Mouse (Mus musculus) embryonic facial prominence, embryonic 10.5 days (tissue): Measurements from ENCODE around the gene Pdgfa. TPM values are rescaled to one million over a fixed set of nuclear protein-coding genes. Genes with fewer than 3 reads are reported as not detected.
A peak's percentile ranks its signal among the peaks of the same experiment; 100 is the strongest.

Source experiments
- DNase-seq: peaks from one replicate; pipeline ENCODE4 v3.0.0-alpha.2; 2017; ENCODE audit warnings: low spot score
- H3K27ac ChIP-seq: fragments of 300-500 bp; sonication (generic); replicated peaks from 2 replicates; pipeline ENCODE4 v1.5.1; 2016; ENCODE audit warnings: mild to moderate bottlenecking
- H3K27me3 ChIP-seq: fragments of 300-500 bp; sonication (generic); replicated peaks from 2 replicates; pipeline ENCODE4 v1.6.1; 2016; ENCODE audit warnings: low read depth, mild to moderate bottlenecking; ENCODE audit not compliant: poor library complexity, severe bottlenecking
- H3K36me3 ChIP-seq: fragments of 300-500 bp; sonication (generic); replicated peaks from 2 replicates; pipeline ENCODE4 v1.6.1; 2016; ENCODE audit warnings: mild to moderate bottlenecking, moderate library complexity
- H3K4me1 ChIP-seq: fragments of 300-500 bp; sonication (generic); 2 replicates; pipeline ENCODE4 v1.6.1; 2016
- H3K4me3 ChIP-seq: fragments of 300-500 bp; sonication (generic); 2 replicates; pipeline ENCODE4 v1.5.1; 2016; ENCODE audit warnings: mild to moderate bottlenecking, moderate library complexity
- H3K9me3 ChIP-seq: fragments of 300-500 bp; sonication (generic); 2 replicates; pipeline ENCODE4 v1.6.1; 2016; ENCODE audit warnings: mild to moderate bottlenecking
- WGBS: fragments of 180-500 bp; shearing (Covaris S2); methylation state at CpG from one replicate; pipeline ENCODE4 v1.1.7; 2016; 5-methylcytosine and 5-hydroxymethylcytosine counted together
- polyA plus RNA-seq: library from polyadenylated mRNA; unstranded; fragments of >200 nt; fragmentation: Nextera tagmentation; extraction: Ambion mirVana; gene quantifications from 2 replicates; pipeline ENCODE4 v1.2.1, GENCODE M21; 2016

Pdgfa gene
- polyA plus RNA-seq, result 30.8 and 33.5 TPM in 2 replicates

GRCm38 (mm10) chr5:138997171-138997788 is at the start of gene Pdgfa:
Gene Pdgfa (minus strand): TSS chr5:138997370.
- WGBS, result 1% methylated on average over 48 of the region's 48 CpGs
- Histone ChIP-seq H3K4me3 (peak within 1 kb of the TSS; percentile 80), H3K27me3 (peaks cover 90% of the 10 kb centered on the region), H3K36me3 (0 out of 2 replicates have a peak, but pooled peaks cover 4% of the 10 kb centered on the region), H3K4me1 (peaks cover 72% of the 10 kb centered on the region), H3K27ac (peak within 1 kb of the TSS; percentile 85), H3K9me3 (peaks cover 8% of the 10 kb centered on the region; the same call in 1 of the 2 replicates)
- DNase-seq, result peak; percentile 87

GRCm38 (mm10) chr5:139046636-139047035 is 49.5 kb upstream of the Pdgfa start:
- WGBS, result 75% methylated on average over 5 of the region's 5 CpGs
- Histone ChIP-seq H3K9me3 (no peaks in the 10 kb centered on the region), H3K4me3 (no peak overlapping the region), H3K4me1 (peaks cover 11% of the 10 kb centered on the region; the same call in 1 of the 2 replicates), H3K27me3 (no peaks in the 10 kb centered on the region; the same call in 1 of the 2 replicates), H3K27ac (no peak overlapping the region), H3K36me3 (no peaks in the 10 kb centered on the region)
- no peak for DNase-seq

GRCm38 (mm10) chr5:139043546-139043945 is 46.4 kb upstream of the Pdgfa start:
- H3K9me3 ChIP-seq, result no peaks in the 10 kb centered on the region
- peaks cover 11% of the 10 kb centered on the region; the same call in 1 of the 2 replicates for H3K4me1 ChIP-seq
- H3K27me3 ChIP-seq, result no peaks in the 10 kb centered on the region
- no peak overlapping the region for H3K27ac ChIP-seq
- no peaks in the 10 kb centered on the region for H3K36me3 ChIP-seq
- DNase-seq, result no peak
- 75% methylated on average over 4 of the region's 4 CpGs for WGBS
- no peak overlapping the region for H3K4me3 ChIP-seq

- Histone ChIP-seq H3K36me3 (no peaks in the 10 kb centered on the region), H3K4me1 (0 out of 2 replicates have a peak, but pooled peaks cover under 1% of the 10 kb centered on the region), H3K27ac (no peak overlapping the region), H3K4me3 (no peak overlapping the region), H3K9me3 (no peaks in the 10 kb centered on the region), H3K27me3 (no peaks in the 10 kb centered on the region)
- whole genome bisulfite sequencing, result 81% methylated on average over 12 of the region's 12 CpGs
- DNase-seq, result no peak
These were observed 45.1 kb upstream of the Pdgfa start for GRCm38 (mm10) chr5:139042299-139042698.

GRCm38 (mm10) chr5:139035171-139035570 is 38.0 kb upstream of the Pdgfa start:
- Histone ChIP-seq H3K4me1 (peaks cover 32% of the 10 kb centered on the region), H3K27ac (peak overlapping the region; percentile 25), H3K36me3 (no peaks in the 10 kb centered on the region), H3K27me3 (no peaks in the 10 kb centered on the region), H3K9me3 (no peaks in the 10 kb centered on the region), H3K4me3 (no peak overlapping the region)
- 70% methylated on average over 2 of the region's 2 CpGs for WGBS
- DNase-seq, result no peak

GRCm38 (mm10) chr5:139034746-139035145 is 37.6 kb upstream of the Pdgfa start:
- Histone ChIP-seq H3K4me1 (peaks cover 32% of the 10 kb centered on the region), H3K27me3 (no peaks in the 10 kb centered on the region), H3K9me3 (no peaks in the 10 kb centered on the region), H3K4me3 (no peak overlapping the region), H3K36me3 (no peaks in the 10 kb centered on the region), H3K27ac (peak overlapping the region; percentile 80)
- 37% methylated on average over 6 of the region's 6 CpGs for WGBS
- peak; percentile 36 for DNase-seq

- 40% methylated on average over 14 of the region's 14 CpGs for WGBS
- Histone ChIP-seq H3K9me3 (no peaks in the 10 kb centered on the region), H3K36me3 (no peaks in the 10 kb centered on the region), H3K4me1 (peaks cover 32% of the 10 kb centered on the region), H3K4me3 (no peak overlapping the region), H3K27ac (peak overlapping the region; percentile 80), H3K27me3 (no peaks in the 10 kb centered on the region)
- peak; percentile 43 for DNase-seq
These were observed 36.5 kb upstream of the Pdgfa start for GRCm38 (mm10) chr5:139033406-139034317.

GRCm38 (mm10) chr5:139027603-139028002 is 30.4 kb upstream of the Pdgfa start:
- peaks cover 15% of the 10 kb centered on the region for H3K4me1 ChIP-seq
- H3K27me3 ChIP-seq, result no peaks in the 10 kb centered on the region
- DNase-seq, result peak; percentile 24
- WGBS, result 48% methylated on average over 15 of the region's 15 CpGs
- H3K36me3 ChIP-seq, result no peaks in the 10 kb centered on the region
- H3K27ac ChIP-seq, result peak overlapping the region; percentile 54
- no peak overlapping the region for H3K4me3 ChIP-seq
- H3K9me3 ChIP-seq, result no peaks in the 10 kb centered on the region

GRCm38 (mm10) chr5:139024351-139025105 is 27.4 kb upstream of the Pdgfa start:
- no peaks in the 10 kb centered on the region for H3K9me3 ChIP-seq
- 81% methylated on average over 12 of the region's 12 CpGs for WGBS
- H3K27me3 ChIP-seq, result no peaks in the 10 kb centered on the region
- no peak for DNase-seq
- H3K27ac ChIP-seq, result no peak overlapping the region
- H3K4me3 ChIP-seq, result no peak overlapping the region
- H3K36me3 ChIP-seq, result no peaks in the 10 kb centered on the region
- peaks cover 15% of the 10 kb centered on the region for H3K4me1 ChIP-seq

GRCm38 (mm10) chr5:139020595-139020994 is 23.4 kb upstream of the Pdgfa start:
- no peaks in the 10 kb centered on the region for H3K36me3 ChIP-seq
- DNase-seq, result no peak

GRCm38 (mm10) chr5:139017371-139018124 is 20.4 kb upstream of the Pdgfa start:
- Histone ChIP-seq H3K27ac (no peak overlapping the region), H3K27me3 (no peaks in the 10 kb centered on the region; the same call in 1 of the 2 replicates), H3K4me1 (no peaks in the 10 kb centered on the region; the same call in 1 of the 2 replicates), H3K36me3 (no peaks in the 10 kb centered on the region), H3K4me3 (no peak overlapping the region), H3K9me3 (no peaks in the 10 kb centered on the region)
- 77% methylated on average over 15 of the region's 15 CpGs for WGBS
- DNase-seq, result no peak

More at GRCm38 (mm10) chr5:139020595-139020994, 23.4 kb upstream of the Pdgfa start:
- no peaks in the 10 kb centered on the region; the same call in 1 of the 2 replicates for H3K27me3 ChIP-seq
- no peak overlapping the region for H3K4me3 ChIP-seq
- no peak overlapping the region for H3K27ac ChIP-seq
- no peaks in the 10 kb centered on the region; the same call in 1 of the 2 replicates for H3K4me1 ChIP-seq
- H3K9me3 ChIP-seq, result no peaks in the 10 kb centered on the region
- WGBS, result 82% methylated on average over 6 of the region's 6 CpGs
